Mouse (Mus musculus) heart, embryonic 12.5 days (tissue): ENCODE results near the gene Foxp1. TPM values are rescaled to one million over a fixed set of nuclear protein-coding genes. Genes with fewer than 3 reads are reported as not detected.

Experiments
- ATAC-seq: fragments of 200-750 bp; cut with Nextera tagmentation; 2 replicates; pipeline ENCODE4 v1.8.0; 2017; ENCODE audit warnings: moderate TSS enrichment, moderate library complexity; ENCODE audit not compliant: insufficient number of reproducible peaks, low FRiP score
- H3K27ac ChIP-seq: fragments of 300-500 bp; sonication (generic); 2 replicates; pipeline ENCODE4 v1.5.1; 2016; ENCODE audit warnings: mild to moderate bottlenecking, moderate library complexity; ENCODE audit not compliant: poor library complexity, severe bottlenecking
- H3K27me3 ChIP-seq: fragments of 300-500 bp; sonication (generic); replicated peaks from 2 replicates; pipeline ENCODE4 v1.6.1; 2016; ENCODE audit warnings: mild to moderate bottlenecking, moderate library complexity
- H3K36me3 ChIP-seq: fragments of 300-500 bp; sonication (generic); 2 replicates; pipeline ENCODE4 v1.6.1; 2016; ENCODE audit warnings: mild to moderate bottlenecking, moderate library complexity
- H3K4me1 ChIP-seq: fragments of 300-500 bp; sonication (generic); replicated peaks from 2 replicates; pipeline ENCODE4 v1.6.1; 2016; ENCODE audit warnings: mild to moderate bottlenecking
- H3K4me2 ChIP-seq: fragments of 300-500 bp; sonication (generic); 2 replicates; pipeline ENCODE4 v1.6.1; 2016; ENCODE audit warnings: mild to moderate bottlenecking, moderate library complexity
- H3K4me3 ChIP-seq: fragments of 300-500 bp; sonication (generic); 2 replicates; pipeline ENCODE4 v1.5.1; 2016; ENCODE audit warnings: mild to moderate bottlenecking
- H3K9ac ChIP-seq: fragments of 300-500 bp; sonication (generic); 2 replicates; pipeline ENCODE4 v1.6.1; 2016; ENCODE audit warnings: mild to moderate bottlenecking, moderate library complexity
- H3K9me3 ChIP-seq: fragments of 300-500 bp; sonication (generic); replicated peaks from 2 replicates; pipeline ENCODE4 v1.6.1; 2016; ENCODE audit warnings: mild to moderate bottlenecking, moderate library complexity
- WGBS: fragments of 180-500 bp; shearing (Covaris S2); methylation state at CpG from one replicate; pipeline ENCODE4 v1.1.7; 2016; 5-methylcytosine and 5-hydroxymethylcytosine counted together
- polyA plus RNA-seq: library from polyadenylated mRNA; unstranded; fragments of >200 nt; fragmentation: Nextera tagmentation; extraction: Ambion mirVana; gene quantifications from 2 replicates; pipeline ENCODE4 v1.2.1, GENCODE M21; 2016

The Foxp1 gene
- polyA plus RNA-seq, 1 experiment from 2014 or later, result 91.1 TPM

DNA sequence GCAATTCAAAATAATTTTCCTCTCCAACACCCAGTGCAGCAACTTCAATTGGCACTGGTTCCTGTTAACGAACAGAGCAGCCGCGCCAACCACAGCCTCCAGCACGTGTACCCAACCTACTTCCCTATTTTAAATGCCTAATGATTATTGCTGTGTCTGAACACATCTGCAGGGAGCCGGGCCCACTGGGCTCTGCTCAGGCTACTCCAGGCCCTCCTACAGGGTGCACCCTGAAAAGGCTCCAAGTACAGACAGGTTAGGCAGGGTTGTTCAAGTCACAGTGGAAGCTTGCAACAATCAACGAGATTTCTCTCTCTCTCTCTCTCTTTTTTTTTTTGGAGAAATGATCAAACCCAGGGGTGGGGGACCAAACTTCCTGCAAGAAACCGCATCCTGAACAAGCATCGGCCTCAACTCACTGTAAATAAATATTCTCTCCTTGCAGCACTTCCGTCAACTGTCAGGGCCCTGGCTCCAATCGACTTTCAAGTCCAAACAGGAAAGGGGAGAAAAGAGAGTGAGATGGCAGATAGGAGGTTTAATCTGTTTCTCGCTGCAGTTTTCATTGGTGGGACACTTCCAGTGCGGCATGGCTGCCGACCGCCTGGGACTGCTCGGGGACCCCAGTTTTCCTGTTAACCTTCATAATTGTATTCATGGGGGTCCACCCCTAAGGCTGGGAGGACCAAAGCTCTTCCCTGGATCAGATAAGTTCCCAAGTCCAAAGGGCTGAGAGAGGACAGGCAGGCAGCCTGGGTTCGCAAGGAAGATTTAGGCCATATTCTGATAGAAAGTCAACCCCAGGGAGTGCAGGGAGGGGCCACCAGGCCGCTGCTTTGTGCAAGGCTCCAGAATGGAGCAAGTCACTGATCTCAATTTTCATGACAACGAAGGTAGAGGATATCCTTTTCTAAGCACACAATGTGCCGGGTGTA lies 133.5 kb downstream of the Foxp1 start:
- no peak overlapping the region for H3K9ac ChIP-seq

DNA sequence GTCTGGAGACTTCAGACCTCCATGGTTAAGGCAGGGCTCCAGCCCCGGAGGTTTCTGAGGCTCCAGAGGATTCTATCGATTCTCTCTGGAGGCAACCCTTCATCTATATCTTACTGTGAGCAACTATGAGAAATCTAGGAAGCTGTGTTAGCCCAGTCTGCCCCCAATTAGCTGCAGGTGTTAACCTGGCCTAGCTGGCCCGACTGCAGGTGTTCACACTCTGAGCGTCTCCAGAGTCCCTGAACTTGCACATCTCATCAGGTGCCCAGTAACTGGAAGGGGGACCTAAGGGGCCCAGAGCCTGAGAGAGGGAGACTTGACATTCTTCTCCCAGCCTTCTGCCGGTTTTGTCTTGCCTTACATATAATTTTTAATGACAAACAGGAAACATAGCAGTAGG lies 134.5 kb downstream of the Foxp1 start:
- Histone ChIP-seq H3K4me3 (no peak overlapping the region), H3K9ac (no peak overlapping the region), H3K4me2 (no peak overlapping the region), H3K27me3 (no peaks in the 10 kb centered on the region), H3K4me1 (peaks cover 33% of the 10 kb centered on the region), H3K9me3 (no peaks in the 10 kb centered on the region), H3K27ac (no peak overlapping the region), H3K36me3 (no peaks in the 10 kb centered on the region)
- WGBS, result 77% methylated on average over 5 of the region's 5 CpGs
- ATAC-seq, result no peak

More for the DNA sequence above, 133.5 kb downstream of the Foxp1 start:
- peak overlapping the region; percentile 50 for H3K27ac ChIP-seq
- H3K9me3 ChIP-seq, result no peaks in the 10 kb centered on the region
- no peaks in the 10 kb centered on the region for H3K27me3 ChIP-seq
- H3K4me3 ChIP-seq, result no peak overlapping the region
- H3K36me3 ChIP-seq, result no peaks in the 10 kb centered on the region
- WGBS, result 53% methylated on average over 19 of the region's 19 CpGs
- ATAC-seq, result peak; percentile 44; the same call in 1 of the 2 replicates
- H3K4me2 ChIP-seq, result 0 out of 2 replicates have a peak overlapping the region, but pooled peaks have one; percentile 1
- peaks cover 24% of the 10 kb centered on the region for H3K4me1 ChIP-seq

DNA sequence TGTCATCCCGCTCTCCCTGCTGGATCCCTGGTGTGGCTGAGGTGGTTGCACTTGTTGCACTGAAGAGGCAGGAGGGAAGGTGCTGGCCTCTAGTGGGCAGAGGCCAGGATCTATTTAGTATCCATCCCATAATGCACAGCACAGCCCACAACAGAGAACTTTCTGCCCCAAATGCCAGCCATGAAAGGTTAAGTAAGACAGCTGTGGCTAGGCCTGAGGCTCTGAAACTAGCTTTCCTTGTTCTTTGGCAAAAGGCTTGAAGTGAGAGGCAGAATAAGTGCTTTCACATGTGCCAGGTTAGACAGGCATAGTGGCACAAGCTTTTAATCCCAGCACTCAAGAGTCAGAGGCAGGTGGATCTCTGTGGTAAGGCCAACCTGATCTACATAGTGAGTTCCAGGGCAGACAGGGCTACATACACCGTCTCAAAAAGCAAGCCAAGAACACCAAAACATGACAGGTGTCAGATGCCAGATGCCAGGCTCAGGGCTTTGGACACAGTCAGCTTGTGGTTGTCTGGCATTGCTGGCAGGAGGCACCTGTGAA lies 137.4 kb downstream of the Foxp1 start:
- 69% methylated on average over 2 of the region's 2 CpGs for WGBS
- no peaks in the 10 kb centered on the region for H3K9me3 ChIP-seq
- H3K4me3 ChIP-seq, result no peak overlapping the region
- H3K4me1 ChIP-seq, result peaks cover 36% of the 10 kb centered on the region
- H3K9ac ChIP-seq, result no peak overlapping the region
- no peak overlapping the region for H3K4me2 ChIP-seq
- no peak overlapping the region for H3K27ac ChIP-seq
- H3K27me3 ChIP-seq, result no peaks in the 10 kb centered on the region
- H3K36me3 ChIP-seq, result no peaks in the 10 kb centered on the region
- no peak for ATAC-seq

DNA sequence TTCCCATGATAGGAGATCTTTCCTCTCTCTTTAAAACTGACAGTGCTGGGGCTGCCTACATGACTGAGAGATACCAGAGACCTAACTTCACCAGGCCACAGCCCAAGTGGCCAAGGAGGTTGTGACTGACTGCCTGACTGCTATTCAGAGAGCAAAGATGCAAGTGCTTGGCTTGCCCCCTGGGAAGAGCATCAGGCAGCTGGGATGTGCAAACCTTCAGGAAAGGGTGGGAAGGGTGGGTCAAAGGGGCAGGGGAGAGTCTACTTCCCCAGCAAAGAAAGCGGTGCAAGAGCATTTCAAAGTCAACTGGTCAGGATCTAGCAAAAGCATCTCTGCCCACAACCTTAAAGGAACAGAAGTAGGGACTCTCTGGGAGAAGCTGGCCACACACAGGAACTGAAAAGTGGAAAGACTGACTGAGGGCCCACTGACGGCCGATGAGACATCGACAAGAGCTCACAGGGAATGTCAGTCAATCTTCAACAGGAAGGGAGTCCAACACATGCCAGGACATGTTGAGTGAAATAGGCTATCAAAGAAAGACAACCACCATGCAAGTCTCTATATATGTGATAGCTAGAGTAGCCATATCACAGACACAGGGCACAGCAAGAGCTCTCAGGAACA lies 138.6 kb downstream of the Foxp1 start:
- H3K27ac ChIP-seq, result no peak overlapping the region
- peaks cover 29% of the 10 kb centered on the region for H3K4me1 ChIP-seq
- H3K9me3 ChIP-seq, result no peaks in the 10 kb centered on the region
- no peak for ATAC-seq
- no peak overlapping the region for H3K9ac ChIP-seq
- H3K4me2 ChIP-seq, result no peak overlapping the region
- no peak overlapping the region for H3K4me3 ChIP-seq
- no peaks in the 10 kb centered on the region for H3K36me3 ChIP-seq
- WGBS, result 43% methylated on average over 4 of the region's 4 CpGs
- H3K27me3 ChIP-seq, result no peaks in the 10 kb centered on the region

- Histone ChIP-seq H3K4me2 (no peak overlapping the region), H3K9me3 (no peaks in the 10 kb centered on the region), H3K4me3 (no peak overlapping the region), H3K27me3 (no peaks in the 10 kb centered on the region), H3K36me3 (no peaks in the 10 kb centered on the region), H3K4me1 (peaks cover 44% of the 10 kb centered on the region), H3K27ac (no peak overlapping the region), H3K9ac (no peak overlapping the region)
- 84% methylated on average over 5 of the region's 5 CpGs for WGBS
- no peak for ATAC-seq
Measured at GRCm38 (mm10) chr6:99380146-99380545, 142.4 kb downstream of the Foxp1 start.

DNA sequence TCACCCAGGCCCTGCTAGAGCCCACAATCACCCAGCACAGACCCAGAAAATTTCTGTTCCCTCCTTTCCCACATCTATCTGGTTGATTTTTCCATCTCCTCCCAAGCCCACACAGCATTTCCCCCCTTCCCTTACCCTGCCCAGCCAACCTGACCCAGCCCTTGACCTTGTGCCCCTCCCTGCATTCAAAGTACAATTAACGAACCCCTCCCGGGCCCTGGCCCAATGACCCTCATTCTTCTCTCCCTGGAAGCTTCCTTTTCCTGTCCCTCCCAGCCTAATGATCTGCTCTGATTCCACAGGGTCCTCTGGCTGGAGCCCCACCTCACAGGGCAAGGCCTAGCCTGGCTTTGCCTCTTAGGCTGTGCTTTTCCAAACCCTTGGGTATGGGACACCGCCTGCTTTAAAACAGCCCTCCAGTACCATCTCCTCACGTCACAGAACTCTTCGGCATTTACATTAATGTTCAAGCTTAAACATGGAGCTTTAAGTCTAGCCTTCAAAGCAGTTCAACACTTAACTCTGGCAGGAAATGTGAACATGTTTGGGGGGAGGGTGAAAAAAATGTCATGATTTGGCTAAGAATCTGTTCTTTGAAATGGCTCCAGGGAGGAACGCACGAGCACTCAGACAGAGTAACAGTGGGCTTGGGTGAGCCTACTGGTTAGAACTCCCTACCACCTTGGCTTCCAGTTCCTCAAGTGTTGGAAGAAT lies 143.4 kb downstream of the Foxp1 start:
- Histone ChIP-seq H3K9me3 (no peaks in the 10 kb centered on the region), H3K4me2 (no peak overlapping the region), H3K4me1 (peaks cover 45% of the 10 kb centered on the region), H3K27ac (peak overlapping the region; percentile 50), H3K9ac (no peak overlapping the region), H3K27me3 (no peaks in the 10 kb centered on the region), H3K4me3 (no peak overlapping the region), H3K36me3 (no peaks in the 10 kb centered on the region)
- peak; percentile 80 for ATAC-seq
- WGBS, result 65% methylated on average over 7 of the region's 7 CpGs

DNA sequence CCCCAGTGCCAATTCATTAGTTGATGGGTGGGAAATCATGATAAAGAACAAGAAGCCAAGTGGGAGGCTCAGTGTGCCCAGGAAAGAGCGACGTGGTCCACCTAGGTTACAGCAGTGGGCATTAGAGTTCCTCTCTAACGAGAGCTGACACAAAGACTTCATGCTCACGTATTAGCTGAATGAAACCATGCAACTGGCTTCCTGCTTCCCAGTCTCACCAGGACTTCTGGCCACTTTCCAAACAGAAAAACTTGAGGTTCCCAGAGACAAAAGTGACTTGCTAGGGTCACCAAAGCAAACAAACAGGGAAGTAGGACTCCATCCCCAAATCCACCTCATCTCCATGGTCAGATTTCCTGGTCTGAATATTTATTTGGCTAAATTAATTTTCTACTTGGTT lies 144.8 kb downstream of the Foxp1 start:
- H3K9me3 ChIP-seq, result no peaks in the 10 kb centered on the region
- peaks cover 33% of the 10 kb centered on the region for H3K4me1 ChIP-seq
- no peak overlapping the region for H3K4me2 ChIP-seq
- 58% methylated on average over 4 of the region's 4 CpGs for WGBS
- H3K27me3 ChIP-seq, result no peaks in the 10 kb centered on the region
- H3K9ac ChIP-seq, result no peak overlapping the region
- 0 out of 2 replicates have a peak overlapping the region, but pooled peaks have one; percentile 11 for H3K27ac ChIP-seq
- no peak for ATAC-seq
- H3K4me3 ChIP-seq, result no peak overlapping the region
- no peaks in the 10 kb centered on the region for H3K36me3 ChIP-seq

DNA sequence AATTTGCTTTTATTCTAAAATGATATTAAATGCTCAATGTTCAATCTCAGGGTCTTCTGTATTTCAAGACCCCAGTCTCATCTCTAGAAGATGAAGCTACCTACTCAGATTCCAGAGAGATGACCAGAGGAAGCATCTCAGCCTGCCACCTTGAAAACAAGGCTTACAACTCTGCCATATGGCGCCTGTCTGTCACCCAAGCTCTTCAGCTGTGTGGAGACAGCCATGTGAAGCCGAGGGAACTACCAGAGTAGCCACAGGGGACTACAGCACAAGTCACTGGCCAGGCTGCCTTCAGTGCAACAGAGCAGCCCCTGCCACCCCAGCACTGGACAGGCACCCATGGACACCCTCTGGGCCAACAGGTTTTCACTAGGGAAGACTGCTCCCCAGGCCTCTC lies 145.4 kb downstream of the Foxp1 start:
- 49% methylated on average over 2 of the region's 2 CpGs for WGBS

GRCm38 (mm10) chr6:99376721-99377120 lies 145.8 kb downstream of the Foxp1 start:
- H3K4me1 ChIP-seq, result peaks cover 35% of the 10 kb centered on the region
- H3K9me3 ChIP-seq, result no peaks in the 10 kb centered on the region
- no peak overlapping the region for H3K4me2 ChIP-seq
- WGBS, result 82% methylated on average over 8 of the region's 8 CpGs
- no peak overlapping the region for H3K9ac ChIP-seq
- no peak for ATAC-seq
- no peak overlapping the region for H3K4me3 ChIP-seq
- no peaks in the 10 kb centered on the region for H3K36me3 ChIP-seq
- no peak overlapping the region for H3K27ac ChIP-seq
- no peaks in the 10 kb centered on the region for H3K27me3 ChIP-seq

More for the DNA sequence above, 145.4 kb downstream of the Foxp1 start:
- H3K4me2 ChIP-seq, result no peak overlapping the region
- no peak for ATAC-seq
- H3K9ac ChIP-seq, result no peak overlapping the region
- H3K36me3 ChIP-seq, result no peaks in the 10 kb centered on the region
- H3K4me1 ChIP-seq, result peaks cover 35% of the 10 kb centered on the region
- 0 out of 2 replicates have a peak overlapping the region, but pooled peaks have one; percentile 11 for H3K27ac ChIP-seq
- H3K27me3 ChIP-seq, result no peaks in the 10 kb centered on the region
- H3K9me3 ChIP-seq, result no peaks in the 10 kb centered on the region
- no peak overlapping the region for H3K4me3 ChIP-seq

GRCm38 (mm10) chr6:99375865-99376264 lies 146.7 kb downstream of the Foxp1 start:
- H3K4me1 ChIP-seq, result peaks cover 35% of the 10 kb centered on the region

DNA sequence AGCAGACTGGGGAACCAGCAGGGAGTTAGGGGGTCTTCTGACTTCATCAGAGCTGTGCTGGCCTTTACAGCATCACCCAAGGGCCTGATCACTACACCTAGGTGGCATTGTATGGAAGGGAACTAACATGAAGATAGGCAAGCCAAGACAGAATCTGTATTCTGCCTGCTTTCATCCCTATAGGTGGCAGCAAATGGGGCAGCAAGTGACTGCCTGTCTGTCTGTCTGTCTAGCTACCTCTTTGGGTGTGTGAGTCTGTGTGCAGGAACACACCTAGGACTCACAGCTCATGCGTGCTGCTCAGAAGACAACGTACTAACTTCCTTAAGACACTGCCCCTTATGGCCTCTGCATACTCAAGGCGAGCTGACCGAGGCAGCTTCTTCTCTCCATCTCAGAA lies 147.1 kb downstream of the Foxp1 start:
- no peaks in the 10 kb centered on the region for H3K9me3 ChIP-seq
- no peaks in the 10 kb centered on the region for H3K36me3 ChIP-seq
- H3K27me3 ChIP-seq, result no peaks in the 10 kb centered on the region
- ATAC-seq, result no peak
- 68% methylated on average over 4 of the region's 4 CpGs for WGBS
- no peak overlapping the region for H3K9ac ChIP-seq
- H3K27ac ChIP-seq, result no peak overlapping the region
- H3K4me3 ChIP-seq, result no peak overlapping the region
- peaks cover 35% of the 10 kb centered on the region for H3K4me1 ChIP-seq
- no peak overlapping the region for H3K4me2 ChIP-seq

More at GRCm38 (mm10) chr6:99375865-99376264, 146.7 kb downstream of the Foxp1 start:
- no peak for ATAC-seq
- WGBS, result 65% methylated on average over 6 of the region's 6 CpGs
- Histone ChIP-seq H3K27ac (no peak overlapping the region), H3K9me3 (no peaks in the 10 kb centered on the region), H3K4me2 (no peak overlapping the region), H3K9ac (no peak overlapping the region), H3K4me3 (no peak overlapping the region), H3K36me3 (no peaks in the 10 kb centered on the region), H3K27me3 (no peaks in the 10 kb centered on the region)
